Mouse (Mus musculus) heart, embryonic 11.5 days (tissue): ENCODE measurements around the gene Patj. TPM values are rescaled to one million over a fixed set of nuclear protein-coding genes. Genes with fewer than 3 reads are reported as not detected.
A peak's percentile ranks its signal among the peaks of the same experiment; 100 is the strongest.

Experiments
- ATAC-seq: fragments of 200-750 bp; cut with Nextera tagmentation; replicated peaks from 2 replicates; pipeline ENCODE4 v1.8.0; 2017; ENCODE audit warnings: moderate library complexity; ENCODE audit not compliant: insufficient number of reproducible peaks, low FRiP score, low TSS enrichment
- H3K27ac ChIP-seq: fragments of 300-500 bp; sonication (generic); 2 replicates; pipeline ENCODE4 v1.5.1; 2014; ENCODE audit warnings: mild to moderate bottlenecking, low read depth, low read length
- H3K27me3 ChIP-seq: fragments of 300-500 bp; sonication (generic); 2 replicates; pipeline ENCODE4 v1.6.1; 2014; ENCODE audit warnings: mild to moderate bottlenecking, low read length, mixed read lengths; ENCODE audit not compliant: control insufficient read depth, insufficient read depth
- H3K36me3 ChIP-seq: fragments of 300-500 bp; sonication (generic); 2 replicates; pipeline ENCODE4 v1.6.1; 2014; ENCODE audit warnings: mild to moderate bottlenecking, low read length, moderate library complexity, mixed read lengths; ENCODE audit not compliant: control insufficient read depth, insufficient read depth
- H3K4me1 ChIP-seq: fragments of 300-500 bp; sonication (generic); 2 replicates; pipeline ENCODE4 v1.6.1; 2014; ENCODE audit warnings: low read length; ENCODE audit not compliant: control insufficient read depth, insufficient read depth
- H3K4me2 ChIP-seq: fragments of 300-500 bp; sonication (generic); 2 replicates; pipeline ENCODE4 v1.6.1; 2014; ENCODE audit warnings: mild to moderate bottlenecking, moderate library complexity
- H3K4me3 ChIP-seq: fragments of 300-500 bp; sonication (generic); 2 replicates; pipeline ENCODE4 v1.5.1; 2014; ENCODE audit warnings: low read depth, low read length
- H3K9ac ChIP-seq: fragments of 300-500 bp; sonication (generic); 2 replicates; pipeline ENCODE4 v1.6.1; 2014; ENCODE audit warnings: mild to moderate bottlenecking, low read depth, low read length, moderate library complexity
- H3K9me3 ChIP-seq: fragments of 300-500 bp; sonication (generic); replicated peaks from 2 replicates; pipeline ENCODE4 v1.6.1; 2016; ENCODE audit warnings: low read length; ENCODE audit not compliant: control insufficient read depth
- WGBS: fragments of 180-500 bp; shearing (Covaris S2); extraction: QIAGEN DNeasy Blood & Tissue Kit; methylation state at CpG from one replicate; pipeline ENCODE4 v1.1.7; 2014; ENCODE audit not compliant: insufficient replicate concordance; 5-methylcytosine and 5-hydroxymethylcytosine counted together
- microRNA-seq: library from miRNA; unstranded; fragments of <30 nt; microRNA quantifications from one replicate; pipeline ENCODE4, GENCODE M21; 2016; ENCODE audit warnings: borderline number of aligned reads
- polyA plus RNA-seq: library from polyadenylated mRNA; unstranded; fragments of >200 nt; fragmentation: Nextera tagmentation; extraction: Ambion mirVana; gene quantifications from 2 replicates; pipeline ENCODE4 v1.2.1, GENCODE M21; 2014

Gene Patj
- polyA plus RNA-seq, 1 experiment from 2014 or later, result 9.1 TPM

DNA sequence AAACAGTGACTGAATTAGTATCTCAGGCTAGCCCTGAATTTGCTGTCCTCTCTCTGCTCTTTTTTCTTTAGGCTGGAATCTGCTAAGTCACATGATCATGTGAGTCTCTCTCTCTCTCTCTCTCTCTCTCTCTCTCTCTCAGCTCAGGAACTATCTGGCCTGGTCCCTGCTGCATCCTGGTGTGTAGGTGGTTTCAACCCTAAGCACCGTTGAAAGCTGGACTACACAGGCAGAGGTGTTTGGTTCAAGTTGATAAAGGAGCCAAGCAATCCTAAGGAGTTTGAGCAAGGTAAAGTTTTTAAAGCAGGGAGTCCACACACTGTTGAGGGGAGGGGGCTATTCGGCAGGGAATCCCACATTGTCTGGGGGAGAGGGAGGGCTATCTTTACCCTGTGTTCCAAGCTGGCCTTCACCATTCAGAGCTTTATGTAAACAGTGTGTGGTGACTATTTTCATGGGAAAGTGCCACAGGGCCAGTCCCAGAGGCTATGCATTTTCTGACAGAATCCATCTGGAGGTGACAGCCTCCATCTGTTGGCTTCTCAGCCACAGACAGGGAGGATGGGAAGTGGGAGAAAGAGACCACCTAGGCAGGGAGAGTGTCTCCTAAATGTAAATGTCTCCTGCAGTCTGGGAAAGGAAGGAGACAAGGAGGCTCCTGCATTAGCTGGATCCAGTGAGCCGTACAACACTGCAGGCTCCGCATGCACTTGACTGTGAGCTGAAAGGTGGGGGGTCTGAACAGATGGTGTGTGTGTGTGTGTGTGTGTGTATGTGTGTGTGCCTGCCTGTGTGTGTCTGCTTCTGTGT is 362.6 kb downstream of the Patj start:
- Histone ChIP-seq H3K27ac (no peak overlapping the region), H3K4me3 (no peak overlapping the region), H3K4me1 (no peaks in the 10 kb centered on the region), H3K4me2 (no peak overlapping the region), H3K36me3 (no peaks in the 10 kb centered on the region), H3K9ac (no peak overlapping the region), H3K27me3 (no peaks in the 10 kb centered on the region), H3K9me3 (no peaks in the 10 kb centered on the region)
- 42% methylated on average over 4 of the region's 4 CpGs for WGBS
- ATAC-seq, result peak; percentile 43; the same call in 1 of the 2 replicates

DNA sequence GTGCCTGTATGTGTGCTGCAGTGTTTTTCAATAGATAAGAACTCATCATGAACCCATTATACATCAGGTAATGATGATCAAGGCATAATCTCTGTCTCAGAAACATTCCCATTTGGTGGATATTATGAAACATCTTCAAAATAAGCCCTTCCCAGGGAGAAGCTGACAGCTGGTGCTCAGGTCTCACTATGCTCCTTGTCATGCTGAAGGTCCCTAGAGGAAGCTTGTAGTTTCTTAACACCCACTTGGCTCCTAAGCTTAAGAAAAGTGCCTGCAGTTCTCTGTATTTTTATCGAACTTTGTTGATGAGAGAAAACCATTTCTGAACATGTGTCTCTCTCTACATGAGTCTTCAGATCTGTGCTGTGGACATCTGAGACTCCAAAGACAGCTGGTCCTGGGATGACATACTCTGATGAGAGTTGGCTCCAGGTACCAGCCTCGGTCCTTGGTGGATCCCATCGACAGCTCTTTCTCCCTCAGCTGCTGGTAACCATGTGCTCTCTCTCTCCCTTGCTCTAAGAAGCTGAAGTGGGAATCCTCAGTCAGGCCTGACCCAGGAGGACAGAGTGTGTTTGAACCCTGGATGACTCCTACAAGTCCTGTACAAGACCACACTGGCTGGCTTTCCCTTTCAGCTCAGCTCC is 363.4 kb downstream of the Patj start:
- no peak for ATAC-seq
- Histone ChIP-seq H3K4me1 (no peaks in the 10 kb centered on the region), H3K9ac (no peak overlapping the region), H3K9me3 (no peaks in the 10 kb centered on the region), H3K4me3 (no peak overlapping the region), H3K36me3 (no peaks in the 10 kb centered on the region), H3K27ac (no peak overlapping the region), H3K27me3 (no peaks in the 10 kb centered on the region), H3K4me2 (no peak overlapping the region)
- 69% methylated on average over 3 of the region's 3 CpGs for WGBS

DNA sequence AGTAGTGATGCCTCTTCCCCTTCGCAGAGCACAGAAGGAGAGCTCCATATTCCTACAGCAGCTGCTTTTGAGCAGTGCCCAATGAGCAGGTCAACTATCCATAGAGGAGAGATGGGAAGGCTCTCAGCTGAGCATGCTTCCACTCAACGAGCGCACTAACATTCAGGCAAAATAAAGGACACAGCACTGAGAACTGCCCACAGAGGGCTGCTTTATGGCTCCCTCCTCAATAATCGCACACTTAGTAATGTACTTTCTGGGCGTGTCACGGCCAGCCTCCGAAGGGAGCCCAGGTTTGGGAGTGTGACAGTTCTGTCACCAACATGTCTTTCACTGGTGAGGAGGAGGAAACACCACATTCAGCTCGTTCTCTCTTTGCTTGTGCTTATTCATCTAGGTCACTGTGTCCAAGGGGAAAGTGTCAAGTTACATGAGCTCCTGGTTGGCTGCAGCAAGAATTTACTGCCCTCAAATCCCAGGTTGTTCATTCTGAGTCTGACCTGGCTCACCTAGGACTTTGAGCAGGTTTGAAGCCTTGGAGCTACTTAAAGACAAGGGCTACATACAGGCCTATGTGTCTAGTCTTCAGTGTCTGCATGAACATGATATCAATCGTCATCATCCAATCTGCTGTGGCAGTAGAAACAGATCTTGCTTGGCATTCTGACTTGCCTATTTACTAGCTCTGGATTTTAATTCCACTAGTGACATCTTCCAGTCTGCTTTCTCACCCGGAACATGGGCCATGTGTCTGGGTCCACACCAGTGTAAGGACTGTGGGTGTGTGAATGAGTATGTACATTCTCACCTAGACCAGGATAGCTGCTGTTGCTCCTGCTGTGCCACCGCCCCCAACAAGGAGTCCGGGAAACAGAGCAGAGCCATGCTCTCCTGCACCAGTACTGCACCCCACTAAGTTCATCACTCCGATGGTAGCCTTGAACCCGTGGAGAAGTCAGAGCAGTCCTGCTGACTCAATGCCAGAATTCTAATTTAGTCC is 371.8 kb downstream of the Patj start:
- Histone ChIP-seq H3K4me1 (no peaks in the 10 kb centered on the region; the same call in 1 of the 2 replicates), H3K9ac (no peak overlapping the region), H3K9me3 (no peaks in the 10 kb centered on the region), H3K27me3 (no peaks in the 10 kb centered on the region), H3K27ac (no peak overlapping the region), H3K4me2 (no peak overlapping the region), H3K4me3 (no peak overlapping the region), H3K36me3 (no peaks in the 10 kb centered on the region)
- no peak for ATAC-seq
- 69% methylated on average over 14 of the region's 14 CpGs for WGBS

Small RNAs within 50 kb of the gene (microRNA-seq; reads per million reads assigned to microRNA genes)
- not detected for gene Gm22625
- not detected for gene Gm26154

Other genes starting within 250 kb of the Patj start
- gene Tm2d1, start 12.5 kb upstream of the Patj start, polyA plus RNA-seq, result 98.2 and 105 TPM in 2 replicates